Mouse (Mus musculus) monocyte, adult 5-6 weeks (primary cell): ENCODE results near the gene Cntf. TPM values are rescaled to one million over a fixed set of nuclear protein-coding genes. Genes with fewer than 3 reads are reported as not detected.
"Not testable (repeated sequence)": the region's sequence is repeated elsewhere in the genome, so short reads cannot be mapped to it uniquely, and the experiment has no call there.

ENCODE experiments used
- ATAC-seq: fragments of 153-309, 156-312 bp; replicated peaks from 2 replicates; pipeline ENCODE4 v1.8.0; 2017; ENCODE audit warnings: mild to moderate bottlenecking; ENCODE audit not compliant: low TSS enrichment, insufficient number of reproducible peaks, severe bottlenecking, poor library complexity, low FRiP score
- total RNA-seq: library from RNA; stranded (forward); fragments of 200-1000, 200-491, 200-594 nt; gene quantifications from 3 replicates; pipeline ENCODE4 v1.2.3, GENCODE M21; 2017

Cntf gene
- total RNA-seq, 1 experiment from 2014 or later = 2.2 TPM

DNA sequence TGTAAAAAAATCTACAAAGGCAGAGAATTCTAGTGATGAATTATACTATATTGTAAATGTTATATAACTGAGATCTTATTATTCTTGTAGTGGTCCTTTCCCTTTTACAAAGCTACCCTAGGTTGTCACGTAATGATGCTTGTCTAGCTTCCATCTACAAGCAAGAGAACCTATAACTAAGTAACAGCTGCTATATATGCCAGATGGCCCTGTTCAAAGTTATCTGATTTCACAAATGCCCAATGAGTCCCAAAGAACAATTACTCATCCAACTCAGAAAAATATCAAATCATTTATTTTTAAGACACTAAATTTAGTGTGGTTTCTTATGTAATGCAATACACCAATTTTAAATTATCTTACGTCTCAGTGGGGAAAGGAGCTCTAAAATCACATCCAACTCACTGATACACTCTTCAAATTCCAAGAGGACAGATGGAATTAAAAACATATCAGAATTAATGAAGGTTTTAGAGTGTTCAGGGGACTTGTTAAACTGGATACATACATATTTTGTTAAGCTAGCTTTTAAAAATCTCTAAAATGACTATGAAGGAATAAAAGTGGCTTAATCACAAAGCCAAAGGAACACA, 21.5 kb upstream of the Cntf start:
- no peak for ATAC-seq

DNA sequence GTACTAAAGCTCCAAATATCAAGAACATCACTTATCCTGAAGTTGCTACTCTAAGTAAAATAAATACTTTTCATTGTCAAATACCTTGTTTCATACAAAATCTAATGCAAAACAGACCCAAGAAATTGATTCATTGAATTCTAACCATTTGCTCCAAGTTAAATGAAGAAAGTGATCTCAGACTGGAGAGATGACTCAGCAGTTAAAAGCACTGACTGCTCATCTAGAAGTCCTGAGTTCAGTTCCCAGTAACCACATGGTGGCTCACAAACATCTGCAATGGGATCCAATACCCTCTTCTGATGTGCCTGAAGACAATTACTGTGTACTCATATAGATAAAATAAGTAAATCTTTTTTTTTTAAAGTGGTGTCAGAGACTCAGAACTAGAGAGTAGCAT, 15.0 kb upstream of the Cntf start:
- ATAC-seq = no peak

DNA sequence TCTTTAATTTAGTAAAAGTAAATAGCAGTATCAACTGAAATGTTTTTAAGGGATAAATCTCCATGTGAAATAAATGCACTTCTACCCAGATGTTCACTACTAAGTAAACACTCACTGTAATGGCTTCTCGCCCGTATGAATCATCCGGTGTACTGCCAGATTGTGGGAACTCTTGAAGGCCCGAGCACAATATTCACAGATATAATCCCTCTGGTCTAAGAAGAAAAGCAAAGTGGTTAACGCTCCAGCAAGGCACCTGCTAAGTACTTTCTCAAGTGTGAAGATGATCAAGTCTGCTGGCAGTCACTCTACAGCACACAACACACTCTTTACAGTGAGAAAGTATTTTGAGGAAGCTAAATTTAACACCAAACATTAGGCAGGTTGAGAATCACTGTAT, 5.5 kb upstream of the Cntf start:
- ATAC-seq = no peak

DNA sequence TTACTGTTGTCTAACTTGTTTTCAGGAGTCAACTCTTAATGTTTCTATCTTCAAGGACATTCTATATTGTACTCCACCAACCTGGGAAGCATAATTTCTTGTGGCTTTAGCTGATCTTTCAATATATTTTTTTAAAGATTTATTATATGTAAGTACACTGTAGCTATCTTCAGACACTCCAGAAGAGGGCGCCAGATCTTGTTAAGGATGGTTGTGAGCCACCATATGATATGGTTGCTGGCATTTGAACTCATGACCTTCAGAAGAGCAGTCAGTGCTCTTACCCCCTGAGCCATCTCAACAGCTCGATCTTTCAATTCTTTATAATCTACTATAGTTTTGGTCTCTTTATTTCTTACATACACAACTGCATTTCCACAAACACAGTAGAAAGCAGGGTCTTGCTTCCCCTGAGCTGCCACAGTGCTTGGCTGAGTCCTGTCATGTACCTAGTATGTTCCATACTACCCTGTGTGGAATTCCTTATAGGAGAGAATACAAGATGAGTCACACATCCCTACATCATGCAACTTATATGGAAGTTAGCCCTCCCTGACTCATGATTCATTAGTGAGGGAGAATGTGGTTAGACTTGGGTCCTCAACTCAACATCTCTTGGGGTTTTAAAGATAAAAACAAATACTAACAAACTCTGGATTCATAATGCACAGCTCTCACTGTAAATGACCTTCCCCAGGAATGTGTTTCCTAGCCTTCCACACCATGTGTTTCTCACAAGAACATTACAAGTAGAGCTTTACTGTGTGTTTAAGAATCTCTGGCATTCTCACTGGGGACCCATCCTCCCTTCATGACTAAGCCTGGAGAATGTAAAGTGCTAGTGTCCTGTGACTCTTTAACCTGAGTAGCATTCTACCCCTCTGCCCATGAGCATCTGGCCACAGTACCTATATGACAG, 3.0 kb downstream of the Cntf start:
- ATAC-seq = no peak

DNA sequence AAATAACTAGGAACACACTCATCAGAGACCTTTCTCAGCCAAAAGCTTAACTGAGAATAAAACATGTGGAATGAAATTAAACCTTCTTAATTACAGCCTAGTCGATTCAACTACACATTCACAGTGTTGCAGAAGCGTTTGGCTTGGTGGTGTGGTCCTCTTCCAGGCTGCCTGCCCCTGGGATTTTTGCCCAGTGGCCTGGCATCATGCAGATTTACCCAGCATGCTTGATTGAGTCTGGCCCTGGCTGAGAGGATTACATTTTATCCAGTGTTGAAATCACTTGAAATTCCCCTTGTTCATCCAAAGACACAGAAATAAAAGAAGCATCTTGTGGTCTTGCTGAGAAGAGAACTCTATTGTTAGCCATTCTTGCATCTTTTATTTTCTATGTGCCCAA, 5.8 kb downstream of the Cntf start:
- ATAC-seq = no peak

DNA sequence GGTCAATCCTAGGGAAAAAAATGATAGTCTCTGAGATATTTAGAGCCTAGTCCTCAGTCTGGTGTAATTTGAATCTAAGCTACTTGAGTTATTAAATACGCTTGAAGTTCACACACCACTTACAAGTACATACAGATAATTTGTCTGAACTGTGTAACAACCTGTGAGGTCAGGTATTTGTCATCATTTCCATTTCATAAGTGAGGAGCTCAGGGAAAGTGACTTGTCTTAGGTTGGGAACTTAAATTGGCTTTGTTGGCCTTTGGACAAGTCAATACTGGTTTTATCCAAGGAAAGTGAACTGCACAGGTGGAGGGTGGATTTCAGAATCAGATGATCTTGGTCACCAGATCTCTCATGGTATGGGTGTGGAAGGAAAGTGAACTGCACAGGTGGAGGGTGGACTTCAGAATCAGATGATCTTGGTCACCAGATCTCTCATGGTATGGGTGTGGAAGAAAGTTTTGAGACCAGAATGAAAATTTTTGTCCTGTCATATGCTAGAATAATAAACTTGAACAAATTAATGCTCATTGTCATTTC, 6.4 kb downstream of the Cntf start:
- no peak for ATAC-seq

DNA sequence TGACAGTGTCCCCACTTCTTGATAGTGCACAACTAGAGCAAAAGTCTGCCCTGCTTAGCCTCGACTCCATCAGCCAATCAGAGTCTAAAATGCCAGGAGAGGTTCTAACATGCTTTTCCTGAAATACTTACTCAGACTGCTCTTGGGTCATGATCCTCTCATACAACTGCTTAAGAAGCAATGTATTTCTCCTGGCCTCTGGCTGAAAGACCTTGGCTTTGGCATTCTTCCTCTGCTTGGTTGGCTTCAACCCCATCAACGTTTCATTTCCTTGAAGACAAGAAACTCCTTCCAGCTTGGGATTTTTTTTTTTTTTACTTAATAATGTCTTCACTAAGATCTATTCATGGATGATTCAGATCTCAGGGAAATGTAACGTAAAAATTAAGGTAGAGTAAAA, 9.1 kb downstream of the Cntf start:
- no peak for ATAC-seq

DNA sequence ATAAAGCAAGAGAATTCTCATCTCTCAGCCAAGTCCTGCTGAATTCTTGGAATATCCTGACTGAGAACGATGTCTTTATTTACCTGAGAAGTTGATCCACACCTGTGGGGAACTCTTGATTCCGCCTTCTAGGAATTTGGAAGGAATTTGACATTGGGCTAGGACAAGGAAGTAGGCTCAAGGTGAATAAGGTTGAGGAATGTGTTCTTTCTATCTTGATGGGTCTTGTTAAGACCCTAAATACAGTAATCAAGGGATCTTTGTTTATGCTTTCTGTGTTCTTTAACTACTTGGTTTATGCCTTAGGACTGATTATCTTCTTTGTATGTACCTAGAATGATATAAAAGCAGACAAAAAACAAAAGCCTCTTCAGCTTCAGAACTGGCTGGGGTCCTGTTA, 33.5 kb downstream of the Cntf start:
- ATAC-seq = no peak

DNA sequence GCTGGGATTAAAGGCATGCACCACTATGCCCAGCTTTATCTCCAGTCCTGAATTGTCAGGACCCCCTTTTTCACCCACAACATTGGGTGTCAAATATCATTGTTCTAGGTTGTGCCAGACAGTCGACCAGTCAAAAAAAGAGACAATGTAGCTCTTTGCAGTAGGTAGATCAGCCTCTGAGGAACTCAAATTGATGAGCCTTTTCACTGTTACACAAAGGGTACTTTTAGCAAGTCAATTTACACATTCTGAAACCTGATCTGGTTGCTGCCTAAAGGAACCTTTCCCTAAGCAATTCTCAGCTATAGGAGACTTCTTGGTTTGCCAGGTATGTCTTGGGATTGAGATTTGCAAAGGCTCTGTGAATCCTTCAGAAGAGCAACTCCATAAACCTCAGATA, 34.4 kb downstream of the Cntf start:
- ATAC-seq = no peak

DNA sequence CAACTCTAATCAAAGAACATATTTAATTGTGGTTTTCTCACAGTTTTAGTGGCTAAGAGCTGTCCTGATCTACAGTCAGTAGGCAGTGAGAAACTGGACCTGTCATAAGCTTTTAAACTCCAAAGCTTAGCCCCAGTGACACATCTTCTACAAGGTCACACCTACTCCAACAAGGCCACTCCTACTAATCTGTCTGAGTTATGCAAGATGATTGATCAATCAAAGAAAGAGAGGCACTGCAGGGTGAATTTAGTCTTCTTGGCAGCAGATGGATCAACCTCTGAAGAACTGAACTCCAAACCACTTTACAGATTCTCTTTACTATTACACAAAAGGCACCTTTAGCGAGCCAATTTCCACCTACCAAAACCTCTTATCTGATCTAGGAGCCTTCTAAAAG, 39.6 kb downstream of the Cntf start:
- no peak for ATAC-seq

DNA sequence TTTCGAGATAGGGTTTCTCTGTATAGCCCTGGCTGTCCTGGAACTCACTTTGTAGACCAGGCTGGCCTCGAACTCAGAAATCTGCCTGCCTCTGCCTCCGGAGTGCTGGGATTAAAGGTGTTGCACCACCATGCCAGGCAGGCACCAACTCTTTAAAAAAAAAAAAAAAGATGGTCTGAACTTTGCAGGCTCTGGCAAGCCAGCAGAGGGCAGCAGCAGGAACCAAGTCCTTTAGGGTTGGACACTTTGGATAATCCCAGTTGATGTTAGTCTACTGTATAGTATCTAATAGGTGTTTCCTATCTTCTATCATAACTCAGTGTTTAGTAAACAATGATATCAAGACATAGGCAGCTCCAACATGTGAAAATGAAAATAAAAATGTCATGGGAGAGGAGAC, 43.1 kb downstream of the Cntf start:
- ATAC-seq = no peak

DNA sequence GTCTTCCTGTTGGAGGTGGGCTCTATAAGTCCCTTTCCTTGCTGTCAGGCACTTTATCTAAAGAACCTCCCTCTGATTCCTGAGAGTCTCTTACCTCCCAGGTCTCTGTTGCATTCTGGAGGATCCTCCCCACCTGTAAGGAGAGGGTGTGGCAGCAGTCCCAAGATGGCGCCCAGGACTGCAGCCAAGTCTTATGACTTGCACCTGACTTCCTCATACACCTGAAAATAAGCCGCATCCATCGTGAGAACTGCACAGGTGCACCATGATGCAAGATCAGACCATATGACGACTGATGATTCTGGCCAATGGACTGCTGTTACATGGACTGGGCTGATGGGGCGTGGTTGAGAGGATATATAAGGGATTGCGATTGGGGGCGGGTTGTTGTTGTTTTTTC, 43.8 kb downstream of the Cntf start:
- not testable (repeated sequence) for ATAC-seq

DNA sequence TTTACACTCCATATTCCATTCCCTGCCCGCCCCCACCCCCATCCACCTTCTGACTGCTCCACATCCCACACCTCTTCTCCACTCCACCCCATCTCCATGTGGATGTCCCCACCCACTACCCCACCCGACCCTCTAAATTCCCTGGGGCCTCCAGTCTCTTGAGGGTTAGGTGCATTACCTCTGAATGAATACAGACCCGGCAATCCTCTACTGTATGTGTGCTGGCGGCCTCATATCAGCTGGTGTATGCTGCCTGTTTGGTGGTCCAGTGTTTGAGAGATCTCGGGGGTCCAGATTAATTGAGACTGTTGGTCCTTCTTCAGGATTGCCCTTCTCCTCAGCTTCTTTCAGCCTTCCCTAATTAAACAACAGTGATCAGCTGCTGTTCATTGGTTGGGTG, 44.5 kb downstream of the Cntf start:
- ATAC-seq = not testable (repeated sequence)

DNA sequence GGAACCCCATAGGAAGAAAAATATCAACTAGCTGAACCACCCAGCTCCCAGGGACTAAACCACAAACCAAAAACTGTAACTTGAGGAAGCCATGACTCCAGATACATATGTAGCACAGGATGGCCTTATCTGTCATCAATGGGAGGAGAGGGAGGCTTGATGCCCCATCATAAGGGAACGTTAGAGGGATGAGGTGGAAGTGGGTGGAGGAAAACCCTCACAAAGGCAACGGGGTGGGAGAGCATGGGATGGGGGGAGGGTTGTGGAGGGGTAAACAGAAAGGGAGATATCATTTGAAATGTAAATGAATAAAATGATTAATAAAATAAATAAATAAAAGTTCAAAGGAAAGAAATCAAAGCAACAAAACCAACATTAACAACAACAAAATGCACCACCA, 45.0 kb downstream of the Cntf start:
- no peak for ATAC-seq

DNA sequence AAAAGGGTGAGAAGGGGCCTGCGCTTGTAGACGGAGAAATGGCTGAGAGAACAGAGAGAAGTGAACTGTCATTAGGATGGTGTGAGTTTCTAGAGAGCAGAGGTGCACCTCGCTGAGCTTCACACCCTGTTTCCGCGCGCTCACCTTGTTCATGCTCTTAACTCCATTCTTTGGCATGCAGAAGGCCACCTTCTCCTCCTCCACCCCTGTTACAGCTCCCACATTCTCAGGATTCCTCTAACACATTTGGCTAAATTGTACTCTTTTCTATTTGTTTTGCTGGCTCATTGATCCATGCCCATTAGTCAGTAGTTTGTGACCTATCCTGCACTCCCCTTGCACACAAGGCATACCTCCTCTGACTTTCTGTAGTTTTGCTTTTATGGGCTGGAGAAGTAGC, 46.2 kb downstream of the Cntf start:
- ATAC-seq = no peak

Other genes starting within 250 kb of the Cntf start
- gene Fam111a, start 219.9 kb downstream of the Cntf start, total RNA-seq = 148 to 161 TPM (median 159 TPM) in 3 replicates
- gene Gm4952, start 165.7 kb downstream of the Cntf start, total RNA-seq = not detected in 3 replicates
- not detected in 3 replicates for gene Glyat, start 132.3 kb downstream of the Cntf start, total RNA-seq
- gene Olfr1442, start 95.2 kb downstream of the Cntf start, total RNA-seq = not detected in 3 replicates
- not detected in 3 replicates for gene Olfr1443, start 87.5 kb downstream of the Cntf start, total RNA-seq
- gene Keg1, start 69.8 kb downstream of the Cntf start, total RNA-seq = not detected in 3 replicates
- 101 to 112 TPM (median 106 TPM) in 3 replicates for gene Zfp91, start 30.5 kb upstream of the Cntf start, total RNA-seq
- 25.8 to 41.6 TPM (median 26.1 TPM) in 3 replicates for gene Lpxn, start 30.6 kb upstream of the Cntf start, total RNA-seq
- 1.4 to 4.1 TPM in 2 of 3 replicates, not detected in the other for gene Gm5244, start 81.0 kb upstream of the Cntf start, total RNA-seq
- gene Olfr1444, start 91.7 kb upstream of the Cntf start, total RNA-seq = not detected in 3 replicates
- 1.3 TPM in 1 of 3 replicates, not detected in the others for gene Olfr1445, start 118.2 kb upstream of the Cntf start, total RNA-seq
- gene Olfr1446, start 127.9 kb upstream of the Cntf start, total RNA-seq = not detected in 3 replicates
- gene Olfr1447, start 138.1 kb upstream of the Cntf start, total RNA-seq = not detected in 3 replicates
- gene Olfr1448, start 158.8 kb upstream of the Cntf start, total RNA-seq = not detected in 3 replicates
- not detected in 3 replicates for gene Olfr1449, start 165.2 kb upstream of the Cntf start, total RNA-seq
- gene Olfr1450, start 184.6 kb upstream of the Cntf start, total RNA-seq = not detected in 3 replicates
- not detected in 3 replicates for gene Olfr1451, start 229.4 kb upstream of the Cntf start, total RNA-seq